Mouse (Mus musculus): ENCODE results near the gene Mrps27.

Gene Mrps27

GRCm38 (mm10) chr13:99393128-99393527 lies 48.5 kb downstream of the Mrps27 start:
- DNase-seq: no peak

GRCm38 (mm10) chr13:99394694-99395093 lies 50.1 kb downstream of the Mrps27 start:
- DNase-seq: peak in 1 of 2 experiments; percentile 33

- no peak for DNase-seq
Measured at GRCm38 (mm10) chr13:99395531-99395930, 50.9 kb downstream of the Mrps27 start.

GRCm38 (mm10) chr13:99397228-99397627 lies 52.6 kb downstream of the Mrps27 start:
- DNase-seq: no peak

- peak in 1 of 2 experiments; percentile 35 for DNase-seq
Measured at GRCm38 (mm10) chr13:99398149-99398701, 53.6 kb downstream of the Mrps27 start.

GRCm38 (mm10) chr13:99399373-99399772 lies 54.8 kb downstream of the Mrps27 start:
- no peak for DNase-seq

- no peak for DNase-seq
Measured at GRCm38 (mm10) chr13:99409216-99409615, 64.6 kb downstream of the Mrps27 start.

GRCm38 (mm10) chr13:99410611-99411515 lies 66.3 kb downstream of the Mrps27 start:
- DNase-seq: no peak

GRCm38 (mm10) chr13:99411761-99412160 lies 67.2 kb downstream of the Mrps27 start:
- no peak for DNase-seq

- peak; percentile 38 to 42 for DNase-seq
Measured at GRCm38 (mm10) chr13:99412477-99413080, 68.0 kb downstream of the Mrps27 start.

GRCm38 (mm10) chr13:99413481-99414351 lies 69.1 kb downstream of the Mrps27 start:
- no peak for DNase-seq

- DNase-seq: no peak
Measured at GRCm38 (mm10) chr13:99414352-99414742, 69.8 kb downstream of the Mrps27 start.

- DNase-seq: no peak
Measured at GRCm38 (mm10) chr13:99416601-99417000, 72.0 kb downstream of the Mrps27 start.

GRCm38 (mm10) chr13:99423581-99423980 lies 79.0 kb downstream of the Mrps27 start:
- DNase-seq: no peak

- DNase-seq: no peak
Measured at GRCm38 (mm10) chr13:99433068-99434008, 88.8 kb downstream of the Mrps27 start.

- DNase-seq: no peak
Measured at GRCm38 (mm10) chr13:99434494-99434893, 89.9 kb downstream of the Mrps27 start.

- DNase-seq: no peak
Measured at GRCm38 (mm10) chr13:99437051-99437450, 92.5 kb downstream of the Mrps27 start.

- no peak for DNase-seq
Measured at GRCm38 (mm10) chr13:99439357-99439756, 94.8 kb downstream of the Mrps27 start.

- no peak for DNase-seq
Measured at GRCm38 (mm10) chr13:99440228-99440627, 95.6 kb downstream of the Mrps27 start.

GRCm38 (mm10) chr13:99441700-99442433 lies 97.3 kb downstream of the Mrps27 start:
- no peak for DNase-seq

Measured in kidney, adult 8-10 months (tissue).